Mouse (Mus musculus) kidney, adult 2 months (tissue): ENCODE results near the gene Rtel1.

Source experiments
- CTCF ChIP-seq: fragments of 200-500 bp; conservative IDR thresholded peaks from 2 replicates; pipeline ENCODE4 v1.5.1; 2011; ENCODE audit warnings: low read depth, mild to moderate bottlenecking, control low read depth, low read length, moderate library complexity, mixed read lengths; ENCODE audit not compliant: insufficient read depth, insufficient read length
- POLR2A ChIP-seq: fragments of 200-500 bp; IDR thresholded peaks from one replicate; pipeline ENCODE4 v1.6.1; 2011; ENCODE audit warnings: low read depth, low read length, control low read depth

- TF ChIP-seq POLR2A (no peak), CTCF (no peak)
Observed at GRCm38 (mm10) chr2:181403722-181404121, 84.2 kb downstream of the Rtel1 start.
